28 mouse cellular contexts compared by ENCODE assay signal in the genomic region with DNA sequence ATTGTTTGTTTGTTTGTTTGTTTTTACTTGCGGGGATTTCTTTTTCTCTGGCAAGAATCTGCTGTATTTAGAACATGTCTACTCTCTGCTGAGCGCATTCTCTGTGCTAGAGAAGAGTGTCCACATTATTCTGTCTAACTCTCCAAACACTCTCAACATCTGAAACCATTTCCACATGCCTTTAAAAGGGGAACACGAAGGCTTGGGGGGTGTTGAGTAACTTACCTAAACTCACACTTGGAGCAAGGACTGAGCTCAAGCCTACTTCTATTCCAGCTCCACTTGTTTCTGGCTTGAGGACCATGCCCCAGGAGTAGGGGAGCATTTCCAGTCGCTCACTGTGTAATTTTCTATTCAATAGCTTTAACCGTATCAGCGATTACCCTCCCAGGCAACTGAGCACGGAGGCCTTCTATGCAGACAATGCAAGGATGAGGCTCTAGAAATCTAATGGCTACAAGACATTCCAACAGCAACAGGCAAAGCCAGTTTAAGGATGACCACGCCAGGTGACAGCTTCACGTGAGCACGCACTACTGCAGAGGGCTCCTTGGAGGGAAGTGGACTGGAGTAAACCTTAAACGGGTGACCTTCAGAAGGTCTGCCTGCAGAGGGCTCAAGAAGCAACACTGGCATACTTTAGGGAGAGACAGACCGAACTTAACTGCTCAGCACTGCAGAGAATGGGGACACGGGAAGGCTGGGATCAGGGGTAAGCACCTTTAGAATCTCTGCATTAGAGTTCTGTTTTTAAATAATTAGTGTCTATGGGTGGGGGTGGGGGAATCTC. TPM values are rescaled to one million over a fixed set of nuclear protein-coding genes. Genes with fewer than 3 reads are reported as not detected.
DNase-seq lines count a peak whose midpoint lies in the region; ATAC-seq and TF ChIP-seq lines count a peak whose summit lies in the region.
"Had no signal": no experiment of that assay in that cellular context is flagged by ENCODE, and none has a peak within 500 bp of the region (broad histone marks: within the 10 kb centered on the region; RNA-seq: fewer than 3 reads in every experiment).

No protein-coding gene starts in this region.

- no peak overlapping the region for H3K27ac ChIP-seq in hindbrain, embryonic 14.5 days
- no peak overlapping the region for H3K27ac ChIP-seq in hindbrain, postnatal 0 days
- H3K27ac ChIP-seq in lung, postnatal 0 days (ENCODE audit: low read length): no peak overlapping the region
- H3K27ac ChIP-seq: embryonic facial prominence, embryonic 13.5 days; forebrain, embryonic 10.5 days; forebrain, embryonic 15.5 days; heart, embryonic 10.5 days; limb, embryonic 10.5 days; limb, embryonic 15.5 days; liver, embryonic 15.5 days; midbrain, embryonic 15.5 days had no signal

- H3K4me1 ChIP-seq in hindbrain, embryonic 14.5 days (replicated peaks; ENCODE audit: control insufficient read depth, insufficient read depth, low read length): no peaks in the 10 kb centered on the region
- no peaks in the 10 kb centered on the region for H3K4me1 ChIP-seq in hindbrain, postnatal 0 days (ENCODE audit: insufficient read depth, low read length)
- H3K4me1 ChIP-seq in lung, postnatal 0 days (ENCODE audit: insufficient read depth, low read depth, low read length): no peaks in the 10 kb centered on the region; the same call in 1 of the 2 replicates
- no peaks in the 10 kb centered on the region for H3K4me1 ChIP-seq in lung, adult 2 months (ENCODE audit: control insufficient read depth, insufficient read depth, low read length)
- H3K4me1 ChIP-seq: forebrain, embryonic 10.5 days; forebrain, embryonic 15.5 days; heart, embryonic 10.5 days; limb, embryonic 10.5 days; limb, embryonic 15.5 days; liver, embryonic 15.5 days; megakaryocyte, embryonic 14.5 days had no signal

- TF ChIP-seq EP300 in lung, postnatal 0 days (IDR thresholded peaks at IDR 0.05): no peak

- 72% methylated on average over 13 of the region's 13 CpGs for WGBS in hindbrain, embryonic 14.5 days
- WGBS in hindbrain, postnatal 0 days: 60% methylated on average over 13 of the region's 13 CpGs
- 69% methylated on average over 13 of the region's 13 CpGs for WGBS in lung, postnatal 0 days
- WGBS in lung, adult 2 months: 68% methylated on average over 13 of the region's 13 CpGs

- peaks cover under 1% of the 10 kb centered on the region; the same call in 1 of the 2 replicates for H3K9me3 ChIP-seq in hindbrain, embryonic 14.5 days (ENCODE audit: control insufficient read depth, low read length)
- H3K9me3 ChIP-seq in hindbrain, postnatal 0 days (ENCODE audit: low read length): no peaks in the 10 kb centered on the region
- H3K9me3 ChIP-seq in lung, postnatal 0 days (ENCODE audit: low read length): no peaks in the 10 kb centered on the region
- H3K9me3 ChIP-seq: embryonic facial prominence, embryonic 13.5 days; heart, embryonic 10.5 days; limb, embryonic 10.5 days; limb, embryonic 15.5 days; liver, embryonic 15.5 days; midbrain, embryonic 15.5 days had no signal

- no peaks in the 10 kb centered on the region for H3K36me3 ChIP-seq in hindbrain, embryonic 14.5 days (replicated peaks; ENCODE audit: control insufficient read depth, insufficient read depth)
- H3K36me3 ChIP-seq in hindbrain, postnatal 0 days (ENCODE audit: insufficient read depth, low read length): no peaks in the 10 kb centered on the region
- H3K36me3 ChIP-seq in lung, postnatal 0 days (ENCODE audit: insufficient read depth, low read length): no peaks in the 10 kb centered on the region
- H3K36me3 ChIP-seq: embryonic facial prominence, embryonic 13.5 days; forebrain, embryonic 10.5 days; forebrain, embryonic 15.5 days; heart, embryonic 10.5 days; limb, embryonic 10.5 days; limb, embryonic 15.5 days; liver, embryonic 15.5 days; midbrain, embryonic 15.5 days had no signal

- no peak for ATAC-seq in hindbrain, embryonic 14.5 days (ENCODE audit: low FRiP score)
- no peak for ATAC-seq in hindbrain, postnatal 0 days
- ATAC-seq in lung, postnatal 0 days: no peak; the same call in 1 of the 2 replicates
- peak; percentile 91 for ATAC-seq in megakaryocyte, adult 5-6 weeks (ENCODE audit: poor library complexity, severe bottlenecking)
- ATAC-seq: activated CD4-positive, CD25-positive, alpha-beta regulatory T cell, adult 4 months; forebrain, embryonic 15.5 days; midbrain, embryonic 15.5 days had no signal

- H3K27me3 ChIP-seq in hindbrain, embryonic 14.5 days (ENCODE audit: control insufficient read depth, insufficient read depth, low read length): no peaks in the 10 kb centered on the region
- H3K27me3 ChIP-seq in hindbrain, postnatal 0 days (ENCODE audit: insufficient read depth, low read length): no peaks in the 10 kb centered on the region
- no peaks in the 10 kb centered on the region for H3K27me3 ChIP-seq in lung, postnatal 0 days (replicated peaks; ENCODE audit: insufficient read depth, low read length)
- H3K27me3 ChIP-seq: embryonic facial prominence, embryonic 13.5 days; forebrain, embryonic 15.5 days; limb, embryonic 15.5 days; liver, embryonic 15.5 days; megakaryocyte, embryonic 14.5 days; midbrain, embryonic 15.5 days had no signal

- DNase-seq in hindbrain, embryonic 14.5 days (ENCODE audit: low spot score): peak; percentile 16
- DNase-seq in hindbrain, postnatal 0 days (ENCODE audit: low spot score): no peak
- DNase-seq in lung, postnatal 0 days (ENCODE audit: low spot score): peak; percentile 26
- no peak for DNase-seq in lung, adult 2 months
- DNase-seq in gastrocnemius, postnatal 10 days: no peak
- DNase-seq in adrenal gland, adult 18-20 months (ENCODE audit: low spot score in 2 of 2): no peak
- DNase-seq: adrenal gland, adult 8-10 months; B cell, adult 2 months; cerebellum, adult 11 months; cerebellum, adult 9-10 months; gastrocnemius, postnatal 36 days; heart, postnatal 14 days; kidney, adult 11 months; layer of hippocampus, adult 9-11 months; right cerebral cortex, postnatal 25 days; thymus, adult 18-20 months; thymus, postnatal 25 days had no signal

- no peak overlapping the region for H3K9ac ChIP-seq in hindbrain, embryonic 14.5 days
- no peak overlapping the region for H3K9ac ChIP-seq in hindbrain, postnatal 0 days (replicated peaks; ENCODE audit: low read length)
- no peak overlapping the region for H3K9ac ChIP-seq in lung, postnatal 0 days (replicated peaks; ENCODE audit: low read depth)
- H3K9ac ChIP-seq: embryonic facial prominence, embryonic 13.5 days; forebrain, embryonic 15.5 days; limb, embryonic 15.5 days; liver, embryonic 15.5 days; midbrain, embryonic 15.5 days had no signal

- no peak overlapping the region for H3K4me2 ChIP-seq in hindbrain, embryonic 14.5 days (replicated peaks)
- H3K4me2 ChIP-seq in hindbrain, postnatal 0 days (ENCODE audit: low read depth, low read length): no peak overlapping the region
- no peak overlapping the region for H3K4me2 ChIP-seq in lung, postnatal 0 days (replicated peaks; ENCODE audit: low read depth, low read length)
- H3K4me2 ChIP-seq: embryonic facial prominence, embryonic 13.5 days; forebrain, embryonic 15.5 days; limb, embryonic 15.5 days; liver, embryonic 15.5 days; midbrain, embryonic 15.5 days had no signal

- TF ChIP-seq POLR2A in lung, adult 2 months (IDR thresholded peaks at IDR 0.05; ENCODE audit: borderline replicate concordance, extremely low read depth, low read depth, low read length): no peak

- H3K4me3 ChIP-seq in hindbrain, embryonic 14.5 days (replicated peaks; ENCODE audit: low read length): no peak overlapping the region
- no peak overlapping the region for H3K4me3 ChIP-seq in hindbrain, postnatal 0 days (ENCODE audit: low read length)
- H3K4me3 ChIP-seq in lung, postnatal 0 days (ENCODE audit: low read depth, low read length): no peak overlapping the region
- no peak overlapping the region for H3K4me3 ChIP-seq in lung, adult 2 months (replicated peaks; ENCODE audit: extremely low read depth, low read depth, low read length)
- H3K4me3 ChIP-seq: embryonic facial prominence, embryonic 13.5 days; forebrain, embryonic 10.5 days; forebrain, embryonic 15.5 days; heart, embryonic 10.5 days; limb, embryonic 10.5 days; limb, embryonic 15.5 days; liver, embryonic 15.5 days; megakaryocyte, embryonic 14.5 days; midbrain, embryonic 15.5 days had no signal

- no peak; the same call in 1 of the 2 replicates for TF ChIP-seq CTCF in hindbrain, postnatal 0 days (IDR thresholded peaks at IDR 0.05; ENCODE audit: low read depth)
- peak; percentile 25; the same call in 1 of the 2 replicates for TF ChIP-seq CTCF in lung, postnatal 0 days (IDR thresholded peaks at IDR 0.05)
- no peak for TF ChIP-seq CTCF in lung, adult 2 months (IDR thresholded peaks at IDR 0.05; ENCODE audit: insufficient read depth, low read length)

RNA-seq across cellular contexts. Expression of gene Tmem131l, which starts 36.8 kb away (rescaled TPM):
- 51.2 and 57.5 TPM in 2 replicates for polyA plus RNA-seq in hindbrain, embryonic 14.5 days (2014; fragmentation: Nextera tagmentation; extraction: Ambion mirVana)
- 28.4 and 33.2 TPM in 2 replicates for total RNA-seq in hindbrain, postnatal 0 days (2014; rRNA removed)
- polyA plus RNA-seq in hindbrain, postnatal 0 days (2015; fragmentation: Nextera tagmentation; extraction: Ambion mirVana): 18.6 and 20.5 TPM in 2 replicates
- 18.4 and 21.3 TPM in 2 replicates for polyA plus RNA-seq in lung, postnatal 0 days (2015; fragmentation: Nextera tagmentation; extraction: Ambion mirVana)
- polyA plus RNA-seq in lung, adult 2 months (2012; rRNA removed): 21.3 and 24.5 TPM in 2 replicates
- 40.0 and 63.5 TPM in 2 replicates for total RNA-seq in megakaryocyte, adult 5-6 weeks (2015)
- 29.7 and 40.2 TPM in 2 replicates for total RNA-seq in megakaryocyte, adult 5-6 weeks (2017)
- 10 to 100 TPM; 26.6 to 41.5 TPM for total RNA-seq in gastrocnemius, postnatal 10 days (2021)
- total RNA-seq in adrenal gland, adult 18-20 months (2021): 10 to 100 TPM; 14.0 to 26.4 TPM

Comparison
In these comparisons a context has a peak if more than half of its experiments do, and no peak if none do; other contexts are left out.
1. DNase-seq: peak in hindbrain, embryonic 14.5 days (single experiment) and lung, postnatal 0 days (single experiment); none in hindbrain, postnatal 0 days (single experiment), lung, adult 2 months (single experiment), gastrocnemius, postnatal 10 days (single experiment) and adrenal gland, adult 18-20 months (0 of 2).